Mouse (Mus musculus) layer of hippocampus, adult 2 months (tissue): ENCODE data around the gene Nrxn2. TPM values are rescaled to one million over a fixed set of nuclear protein-coding genes. Genes with fewer than 3 reads are reported as not detected.

Experiments
- DNase-seq, 2 experiments: peaks; one replicate each; pipeline ENCODE4 v3.0.0; 2022; ENCODE audit warnings: low spot score in 2 of 2
- H3K27ac ChIP-seq: fragments of 200-600 bp; 2 replicates; pipeline ENCODE4 v1.8.1; 2022
- H3K4me3 ChIP-seq: fragments of 200-600 bp; 2 replicates; pipeline ENCODE4 v1.8.1; 2022; ENCODE audit warnings: mild to moderate bottlenecking
- CTCF ChIP-seq: fragments of 200-600 bp; conservative IDR thresholded peaks from 2 replicates; pipeline ENCODE4 v1.8.1; 2022; ENCODE audit warnings: antibody characterized with exemption, mild to moderate bottlenecking, moderate library complexity
- total RNA-seq, 2 experiments: library from RNA; stranded (reverse); gene quantifications; 2 replicates each; pipeline ENCODE4 v1.2.3; 2021

Gene Nrxn2
- total RNA-seq, 2 experiments from 2014 or later, result 405 to 437 TPM

- DNase-seq, result peak; percentile 75 to 77
- no peak for TF ChIP-seq CTCF
- Histone ChIP-seq H3K4me3 (peak overlapping the region; percentile 89), H3K27ac (peak overlapping the region; percentile 95)
These were observed 78.7 kb downstream of the Nrxn2 start for GRCm38 (mm10) chr19:6497150-6497801.

- H3K27ac ChIP-seq, result peak overlapping the region; percentile 95
- TF ChIP-seq CTCF, result no peak
- peak overlapping the region; percentile 89 for H3K4me3 ChIP-seq
- DNase-seq, result no peak
These were observed 79.3 kb downstream of the Nrxn2 start for GRCm38 (mm10) chr19:6497803-6498202.

GRCm38 (mm10) chr19:6498350-6499131 is 80.0 kb downstream of the Nrxn2 start:
- DNase-seq, result no peak
- peak overlapping the region; percentile 95 for H3K27ac ChIP-seq
- H3K4me3 ChIP-seq, result peak overlapping the region; percentile 89
- no peak for TF ChIP-seq CTCF

- no peak for DNase-seq
- Histone ChIP-seq H3K4me3 (peak overlapping the region; percentile 89), H3K27ac (peak overlapping the region; percentile 95)
- no peak for TF ChIP-seq CTCF
These were observed 81.5 kb downstream of the Nrxn2 start for GRCm38 (mm10) chr19:6499860-6500635.

GRCm38 (mm10) chr19:6500636-6501025 is 82.1 kb downstream of the Nrxn2 start:
- peak overlapping the region; percentile 89 for H3K4me3 ChIP-seq
- no peak for DNase-seq
- H3K27ac ChIP-seq, result peak overlapping the region; percentile 95
- no peak for TF ChIP-seq CTCF

GRCm38 (mm10) chr19:6502035-6502541 is 83.6 kb downstream of the Nrxn2 start:
- DNase-seq, result peak; percentile 80 to 84
- Histone ChIP-seq H3K4me3 (peak overlapping the region; percentile 89), H3K27ac (peak overlapping the region; percentile 95)
- TF ChIP-seq CTCF, result no peak

- DNase-seq, result peak; percentile 48 to 75
- H3K4me3 ChIP-seq, result peak overlapping the region; percentile 89
- H3K27ac ChIP-seq, result peak overlapping the region; percentile 95
- no peak for TF ChIP-seq CTCF
These were observed 84.2 kb downstream of the Nrxn2 start for GRCm38 (mm10) chr19:6502543-6503319.

- Histone ChIP-seq H3K27ac (peak overlapping the region; percentile 95), H3K4me3 (peak overlapping the region; percentile 89)
- no peak for TF ChIP-seq CTCF
- DNase-seq, result peak in 1 of 2 experiments; percentile 59
These were observed 85.6 kb downstream of the Nrxn2 start for GRCm38 (mm10) chr19:6503926-6504655.

GRCm38 (mm10) chr19:6504656-6505045 is 86.1 kb downstream of the Nrxn2 start:
- DNase-seq, result no peak
- TF ChIP-seq CTCF, result no peak
- Histone ChIP-seq H3K4me3 (no peak overlapping the region), H3K27ac (peak overlapping the region; percentile 95)

- no peak overlapping the region for H3K4me3 ChIP-seq
- TF ChIP-seq CTCF, result no peak
- no peak for DNase-seq
- H3K27ac ChIP-seq, result peak overlapping the region; percentile 74
These were observed 88.9 kb downstream of the Nrxn2 start for GRCm38 (mm10) chr19:6507393-6507792.

GRCm38 (mm10) chr19:6509881-6510280 is 91.3 kb downstream of the Nrxn2 start:
- DNase-seq, result no peak
- Histone ChIP-seq H3K27ac (peak overlapping the region; percentile 44; the same call in 1 of the 2 replicates), H3K4me3 (no peak overlapping the region)
- no peak for TF ChIP-seq CTCF
